Mouse (Mus musculus): ENCODE measurements at regions not wholly inside any gene's neighbourhood (a gene's known extent, or its start where the extent isn't known, plus 50 kb on each side); places are given as distances from the start of the nearest gene placed in this dataset.

GRCm38 (mm10) chr10:117527243-117527642, 102.1 kb upstream of the Cpm start:
- DNase-seq: no peak

GRCm38 (mm10) chr10:117526834-117527188, 102.5 kb upstream of the Cpm start:
- no peak for DNase-seq

- no peak for DNase-seq
Measured at GRCm38 (mm10) chr10:117526008-117526833, 103.1 kb upstream of the Cpm start.

- DNase-seq: no peak
Measured at GRCm38 (mm10) chr10:117525608-117526007, 103.7 kb upstream of the Cpm start.

GRCm38 (mm10) chr10:117524926-117525565, 104.3 kb upstream of the Cpm start:
- no peak for DNase-seq

GRCm38 (mm10) chr10:117524101-117524500, 105.2 kb upstream of the Cpm start:
- no peak for DNase-seq

GRCm38 (mm10) chr10:117522906-117523829, 106.1 kb upstream of the Cpm start:
- no peak for DNase-seq

- no peak for DNase-seq
Measured at GRCm38 (mm10) chr10:117522373-117522772, 106.9 kb upstream of the Cpm start.

- no peak for DNase-seq
Measured at GRCm38 (mm10) chr10:117521315-117522270, 107.7 kb upstream of the Cpm start.

GRCm38 (mm10) chr10:117520536-117521314, 108.6 kb upstream of the Cpm start:
- DNase-seq: no peak

- DNase-seq: no peak
Measured at GRCm38 (mm10) chr10:117519670-117520535, 109.4 kb upstream of the Cpm start.

GRCm38 (mm10) chr10:117518793-117519669, 110.3 kb upstream of the Cpm start:
- DNase-seq: no peak

- no peak for DNase-seq
Measured at GRCm38 (mm10) chr10:117517800-117518770, 111.2 kb upstream of the Cpm start.

GRCm38 (mm10) chr10:117517071-117517714, 112.1 kb upstream of the Cpm start:
- no peak for DNase-seq

GRCm38 (mm10) chr10:117516510-117516909, 112.8 kb upstream of the Cpm start:
- DNase-seq: no peak

GRCm38 (mm10) chr10:117515777-117516501, 113.4 kb upstream of the Cpm start:
- no peak for DNase-seq
